Mouse (Mus musculus) small intestine, adult 2 months (tissue): ENCODE results near the gene Unc5cl. TPM values are rescaled to one million over a fixed set of nuclear protein-coding genes. Genes with fewer than 3 reads are reported as not detected.

Experiments used
- H3K27ac ChIP-seq: fragments of 200-500 bp; 2 replicates; pipeline ENCODE4 v1.5.1; 2012; ENCODE audit warnings: low read depth, low read length, control low read depth, inconsistent platforms; ENCODE audit not compliant: insufficient read depth
- H3K27me3 ChIP-seq: fragments of 200-500 bp; 2 replicates; pipeline ENCODE4 v1.6.1; 2012; ENCODE audit warnings: mild to moderate bottlenecking, moderate library complexity, low read length, inconsistent platforms; ENCODE audit not compliant: control insufficient read depth, insufficient read depth
- H3K36me3 ChIP-seq: fragments of 200-500 bp; 2 replicates; pipeline ENCODE4 v1.6.1; 2012; ENCODE audit warnings: mild to moderate bottlenecking, low read length, control low read depth, inconsistent platforms; ENCODE audit not compliant: control insufficient read depth, insufficient read depth
- H3K4me1 ChIP-seq: fragments of 200-500 bp; 2 replicates; pipeline ENCODE4 v1.6.1; 2012; ENCODE audit warnings: low read length, inconsistent platforms, mixed read lengths; ENCODE audit not compliant: control insufficient read depth, insufficient read depth, insufficient read length
- H3K4me3 ChIP-seq: fragments of 200-500 bp; 2 replicates; pipeline ENCODE4 v1.5.1; 2012; ENCODE audit warnings: low read depth, mild to moderate bottlenecking, control low read depth, inconsistent platforms, low read length, moderate library complexity
- CTCF ChIP-seq: fragments of 200-500 bp; IDR thresholded peaks from 2 replicates; pipeline ENCODE4 v1.5.1; 2012; ENCODE audit warnings: low read depth, mild to moderate bottlenecking, control low read depth, inconsistent platforms, low read length, moderate library complexity, mixed read lengths; ENCODE audit not compliant: insufficient replicate concordance, insufficient read length; ENCODE audit errors: extremely low read depth
- POLR2A ChIP-seq: fragments of 200-500 bp; IDR thresholded peaks from 2 replicates; pipeline ENCODE4 v1.6.1; 2012; ENCODE audit warnings: low read depth, mild to moderate bottlenecking, control low read depth, inconsistent platforms, low read length, moderate library complexity
- WGBS: fragments of 180-500 bp; shearing (Covaris S2); methylation state at CpG from one replicate; pipeline ENCODE4 v1.1.7; 2018; 5-methylcytosine and 5-hydroxymethylcytosine counted together
- polyA plus RNA-seq: library from polyadenylated mRNA; depleted of rRNA; stranded (reverse); fragments of >200 nt; gene quantifications from 2 replicates; pipeline ENCODE4 v1.2.3, GENCODE M21; 2012

Gene Unc5cl
- polyA plus RNA-seq, 1 experiment: 52.1 TPM

DNA sequence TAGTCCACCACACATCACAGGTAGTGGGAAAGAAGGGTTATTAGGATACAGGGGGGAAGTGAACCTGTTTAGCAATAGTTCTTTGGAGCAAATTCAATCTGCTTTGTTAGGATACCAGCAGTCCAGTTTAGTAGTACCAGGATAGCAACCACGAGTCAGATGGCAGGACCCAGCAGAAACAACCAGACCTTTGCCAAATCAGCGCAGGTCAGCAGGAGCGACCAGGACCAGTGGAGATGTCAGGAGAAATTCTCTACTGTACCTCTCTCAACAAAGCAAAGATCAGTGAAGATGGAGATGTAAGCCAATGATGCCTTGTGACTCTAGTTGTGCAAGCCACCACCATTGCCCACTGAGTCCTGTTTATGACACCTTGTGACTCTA is 97.8 kb downstream of the Unc5cl start:
- Histone ChIP-seq H3K27ac (no peak overlapping the region), H3K4me1 (peaks cover 5% of the 10 kb centered on the region; the same call in 1 of the 2 replicates), H3K4me3 (no peak overlapping the region), H3K27me3 (no peaks in the 10 kb centered on the region), H3K36me3 (no peaks in the 10 kb centered on the region)
- TF ChIP-seq POLR2A: no peak
- TF ChIP-seq CTCF: no peak
- WGBS: 82% methylated on average over 3 of the region's 3 CpGs

GRCm38 (mm10) chr17:48556223-48556962 is 101.7 kb downstream of the Unc5cl start:
- H3K36me3 ChIP-seq: no peaks in the 10 kb centered on the region
- no peak overlapping the region for H3K27ac ChIP-seq
- no peaks in the 10 kb centered on the region for H3K27me3 ChIP-seq
- H3K4me3 ChIP-seq: no peak overlapping the region
- WGBS: 47% methylated on average over 9 of the region's 9 CpGs
- TF ChIP-seq POLR2A (no peak), CTCF (no peak)
- H3K4me1 ChIP-seq: peaks cover 3% of the 10 kb centered on the region; the same call in 1 of the 2 replicates

GRCm38 (mm10) chr17:48557823-48558715 is 103.4 kb downstream of the Unc5cl start:
- TF ChIP-seq POLR2A: no peak
- no peak for TF ChIP-seq CTCF
- H3K4me1 ChIP-seq: peaks cover 3% of the 10 kb centered on the region; the same call in 1 of the 2 replicates
- WGBS: 87% methylated on average over 7 of the region's 7 CpGs
- no peak overlapping the region for H3K4me3 ChIP-seq
- H3K27me3 ChIP-seq: no peaks in the 10 kb centered on the region
- H3K27ac ChIP-seq: no peak overlapping the region
- H3K36me3 ChIP-seq: no peaks in the 10 kb centered on the region

DNA sequence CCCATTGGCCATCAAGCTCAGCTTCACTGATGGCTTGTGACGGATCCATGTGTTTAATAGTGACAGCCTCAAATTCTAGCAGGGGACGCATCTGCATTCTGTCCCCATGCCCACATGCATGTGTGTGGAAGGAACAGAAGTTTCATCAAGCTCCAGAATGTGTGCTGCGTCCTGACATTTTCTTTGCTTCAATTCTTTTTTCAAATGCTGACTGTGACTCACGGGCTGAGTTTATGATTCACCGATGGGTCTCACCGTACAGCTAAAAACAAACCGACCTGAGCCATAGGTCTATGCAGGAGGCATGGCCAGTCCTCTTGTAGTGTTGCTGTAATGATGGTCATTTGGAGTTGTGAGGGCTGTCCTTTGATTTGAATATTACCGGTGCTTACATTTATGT is 110.2 kb downstream of the Unc5cl start:
- Histone ChIP-seq H3K4me3 (no peak overlapping the region), H3K27ac (no peak overlapping the region), H3K36me3 (no peaks in the 10 kb centered on the region), H3K27me3 (no peaks in the 10 kb centered on the region), H3K4me1 (no peaks in the 10 kb centered on the region)
- 91% methylated on average over 8 of the region's 8 CpGs for WGBS
- no peak for TF ChIP-seq POLR2A
- TF ChIP-seq CTCF: no peak

GRCm38 (mm10) chr17:48569656-48570055 is 115.0 kb downstream of the Unc5cl start:
- no peaks in the 10 kb centered on the region for H3K4me1 ChIP-seq
- WGBS: 84% methylated on average over 4 of the region's 4 CpGs

GRCm38 (mm10) chr17:48581153-48581552 is 126.5 kb downstream of the Unc5cl start:
- 83% methylated on average over 5 of the region's 5 CpGs for WGBS
- H3K36me3 ChIP-seq: no peaks in the 10 kb centered on the region
- TF ChIP-seq POLR2A: no peak
- H3K27ac ChIP-seq: no peak overlapping the region
- no peaks in the 10 kb centered on the region for H3K27me3 ChIP-seq
- H3K4me3 ChIP-seq: no peak overlapping the region
- H3K4me1 ChIP-seq: no peaks in the 10 kb centered on the region; the same call in 1 of the 2 replicates

More at GRCm38 (mm10) chr17:48569656-48570055, 115.0 kb downstream of the Unc5cl start:
- H3K27ac ChIP-seq: no peak overlapping the region
- no peaks in the 10 kb centered on the region for H3K27me3 ChIP-seq
- no peak for TF ChIP-seq CTCF
- TF ChIP-seq POLR2A: no peak
- no peaks in the 10 kb centered on the region for H3K36me3 ChIP-seq
- no peak overlapping the region for H3K4me3 ChIP-seq

DNA sequence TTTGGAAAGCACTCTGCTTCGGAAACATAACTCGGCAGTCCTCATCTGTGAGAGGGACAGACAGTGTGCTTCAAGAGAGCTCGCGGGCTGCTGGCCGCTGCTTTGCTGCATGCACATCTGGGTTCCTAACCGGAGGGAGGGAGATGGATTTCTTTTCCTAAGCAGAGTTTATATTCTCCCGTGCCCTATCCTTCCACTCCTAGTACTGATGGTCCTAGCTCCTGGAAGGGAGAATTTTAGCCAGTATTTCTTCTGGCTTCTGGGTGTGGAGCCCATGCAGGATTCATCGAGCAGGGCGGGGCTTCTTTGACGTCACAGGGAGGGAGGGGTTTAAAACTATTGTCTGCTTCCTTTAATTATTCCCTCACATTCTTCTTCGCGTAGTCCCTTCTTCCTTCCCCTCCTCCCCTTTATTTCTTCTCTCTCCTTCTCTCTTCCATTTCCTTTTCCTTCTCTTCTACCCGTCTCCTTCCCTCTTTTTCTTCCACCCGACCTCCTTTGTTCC is 127.8 kb downstream of the Unc5cl start:
- TF ChIP-seq POLR2A: no peak
- TF ChIP-seq CTCF: no peak
- Histone ChIP-seq H3K27me3 (no peaks in the 10 kb centered on the region), H3K27ac (no peak overlapping the region), H3K36me3 (no peaks in the 10 kb centered on the region), H3K4me1 (no peaks in the 10 kb centered on the region; the same call in 1 of the 2 replicates), H3K4me3 (no peak overlapping the region)
- 38% methylated on average over 14 of the region's 14 CpGs for WGBS
